Mouse (Mus musculus): Measurements from ENCODE around the gene Gm21992.

DNA sequence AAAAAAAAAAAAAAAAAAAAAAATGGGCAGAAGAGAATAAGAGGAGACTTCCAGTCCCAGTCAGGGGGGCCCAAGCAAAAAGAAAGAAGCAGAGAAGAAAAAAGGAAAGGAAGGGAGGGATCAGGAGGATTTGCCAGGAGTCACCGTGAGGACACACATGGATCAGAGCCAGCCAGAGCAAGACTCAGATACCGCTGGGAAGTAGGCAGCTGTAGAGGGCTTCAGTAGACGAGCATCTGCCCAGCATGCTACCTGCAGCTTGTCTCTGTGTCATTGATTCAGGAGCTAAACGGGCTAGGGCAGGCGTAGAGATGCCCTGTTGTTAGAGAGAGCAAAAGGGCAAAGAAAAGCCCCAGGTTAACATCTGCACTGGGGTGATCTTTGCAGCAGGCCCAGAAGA is 38.9 kb upstream of the Gm21992 start:
- TF ChIP-seq CTCF (IDR thresholded peaks at IDR 0.05; ENCODE audit: low read depth, low read length): no peak
- TF ChIP-seq GATA1 (IDR thresholded peaks at IDR 0.05; ENCODE audit: borderline replicate concordance, low read length): no peak
- no peak for TF ChIP-seq GATA2 (IDR thresholded peaks at IDR 0.05; ENCODE audit: borderline replicate concordance, low read depth, low read length)
